Mouse (Mus musculus): ENCODE measurements at regions not wholly inside any gene's neighbourhood (a gene's known extent, or its start where the extent isn't known, plus 50 kb on each side); places are given as distances from the start of the nearest gene placed in this dataset.
"Not testable (repeated sequence)": the region's sequence is repeated elsewhere in the genome, so short reads cannot be mapped to it uniquely, and the experiment has no call there.

GRCm38 (mm10) chr10:22574048-22574447, 70.8 kb upstream of the Slc2a12 start:
- not testable (repeated sequence) for TF ChIP-seq CTCF (IDR thresholded peaks at IDR 0.05; ENCODE audit: borderline replicate concordance, insufficient read depth, low read length); POLR2A (IDR thresholded peaks at IDR 0.05; ENCODE audit: low read depth, low read length)
